Mouse (Mus musculus) heart, embryonic 15.5 days (tissue): ENCODE measurements around the gene Ciart. TPM values are rescaled to one million over a fixed set of nuclear protein-coding genes. Genes with fewer than 3 reads are reported as not detected.

ENCODE experiments used
- ATAC-seq: fragments of 200-750 bp; cut with Nextera tagmentation; replicated peaks from 2 replicates; pipeline ENCODE4 v1.8.0; 2017; ENCODE audit warnings: low read depth, moderate TSS enrichment; ENCODE audit not compliant: insufficient number of reproducible peaks, insufficient read depth, low FRiP score
- H3K27ac ChIP-seq: fragments of 300-500 bp; sonication (generic); 2 replicates; pipeline ENCODE4 v1.5.1; 2015; ENCODE audit warnings: mild to moderate bottlenecking, inconsistent platforms
- H3K27me3 ChIP-seq: fragments of 300-500 bp; sonication (generic); 2 replicates; pipeline ENCODE4 v1.6.1; 2015; ENCODE audit warnings: inconsistent platforms
- H3K36me3 ChIP-seq: fragments of 300-500 bp; sonication (generic); 2 replicates; pipeline ENCODE4 v1.6.1; 2015; ENCODE audit warnings: mild to moderate bottlenecking, inconsistent platforms
- H3K4me1 ChIP-seq: fragments of 300-500 bp; sonication (generic); replicated peaks from 2 replicates; pipeline ENCODE4 v1.6.1; 2015; ENCODE audit warnings: inconsistent platforms
- H3K4me2 ChIP-seq: fragments of 300-500 bp; sonication (generic); 2 replicates; pipeline ENCODE4 v1.6.1; 2015; ENCODE audit warnings: inconsistent platforms, mild to moderate bottlenecking, moderate library complexity
- H3K4me3 ChIP-seq: fragments of 300-500 bp; sonication (generic); 2 replicates; pipeline ENCODE4 v1.5.1; 2015; ENCODE audit warnings: mild to moderate bottlenecking, inconsistent platforms
- H3K9ac ChIP-seq: fragments of 300-500 bp; sonication (generic); 2 replicates; pipeline ENCODE4 v1.6.1; 2015; ENCODE audit warnings: mild to moderate bottlenecking, inconsistent platforms
- H3K9me3 ChIP-seq: fragments of 300-500 bp; sonication (generic); replicated peaks from 2 replicates; pipeline ENCODE4 v1.6.1; 2016; ENCODE audit warnings: inconsistent platforms
- WGBS: fragments of 180-500 bp; shearing (Covaris S2); methylation state at CpG from one replicate; pipeline ENCODE4 v1.1.7; 2015; ENCODE audit warnings: mixed read lengths; 5-methylcytosine and 5-hydroxymethylcytosine counted together
- polyA plus RNA-seq: library from polyadenylated mRNA; unstranded; fragments of >200 nt; fragmentation: Nextera tagmentation; extraction: Ambion mirVana; gene quantifications from 2 replicates; pipeline ENCODE4 v1.2.1, GENCODE M21; 2015

Gene Ciart
- polyA plus RNA-seq, 1 experiment from 2014 or later = 3.6 TPM

- Histone ChIP-seq H3K27ac (no peak overlapping the region), H3K9me3 (no peaks in the 10 kb centered on the region), H3K9ac (no peak overlapping the region), H3K4me2 (no peak overlapping the region), H3K36me3 (peaks cover 17% of the 10 kb centered on the region), H3K4me1 (peaks cover 26% of the 10 kb centered on the region), H3K4me3 (no peak overlapping the region), H3K27me3 (no peaks in the 10 kb centered on the region)
- WGBS = 79% methylated on average over 4 of the region's 4 CpGs
- ATAC-seq = no peak
Observed at GRCm38 (mm10) chr3:95887596-95887995, 5.5 kb upstream of the Ciart start.

GRCm38 (mm10) chr3:95884400-95884799 lies 2.3 kb upstream of the Ciart start:
- H3K36me3 ChIP-seq = peaks cover 17% of the 10 kb centered on the region

GRCm38 (mm10) chr3:95882816-95883425 lies 870 bp upstream of the Ciart start:
- H3K9ac ChIP-seq = peak overlapping the region; percentile 43
- H3K27ac ChIP-seq = peak overlapping the region; percentile 52
- H3K36me3 ChIP-seq = peaks cover 12% of the 10 kb centered on the region; the same call in 1 of the 2 replicates
- H3K4me1 ChIP-seq = peaks cover 17% of the 10 kb centered on the region
- no peaks in the 10 kb centered on the region for H3K27me3 ChIP-seq
- H3K4me2 ChIP-seq = peak overlapping the region; percentile 99
- H3K4me3 ChIP-seq = peak overlapping the region; percentile 56
- no peaks in the 10 kb centered on the region for H3K9me3 ChIP-seq
- no peak; the same call in 1 of the 2 replicates for ATAC-seq
- WGBS = 1% methylated on average over 24 of the region's 24 CpGs

More at GRCm38 (mm10) chr3:95884400-95884799, 2.3 kb upstream of the Ciart start:
- H3K27ac ChIP-seq = no peak overlapping the region
- H3K9me3 ChIP-seq = no peaks in the 10 kb centered on the region
- no peak overlapping the region for H3K4me3 ChIP-seq
- 79% methylated on average over 5 of the region's 5 CpGs for WGBS
- no peak for ATAC-seq
- H3K4me1 ChIP-seq = peaks cover 17% of the 10 kb centered on the region
- H3K27me3 ChIP-seq = no peaks in the 10 kb centered on the region
- H3K9ac ChIP-seq = no peak overlapping the region
- no peak overlapping the region for H3K4me2 ChIP-seq

GRCm38 (mm10) chr3:95879063-95879462 lies 3.0 kb downstream of the Ciart start:
- H3K27ac ChIP-seq = no peak overlapping the region
- H3K4me3 ChIP-seq = no peak overlapping the region
- H3K4me1 ChIP-seq = peaks cover 17% of the 10 kb centered on the region
- 85% methylated on average over 4 of the region's 4 CpGs for WGBS
- H3K9ac ChIP-seq = no peak overlapping the region
- H3K9me3 ChIP-seq = no peaks in the 10 kb centered on the region
- H3K4me2 ChIP-seq = no peak overlapping the region
- ATAC-seq = no peak
- no peaks in the 10 kb centered on the region for H3K27me3 ChIP-seq
- H3K36me3 ChIP-seq = 0 out of 2 replicates have a peak, but pooled peaks cover 1% of the 10 kb centered on the region

- peak overlapping the region; percentile 72 for H3K4me3 ChIP-seq
- H3K27me3 ChIP-seq = no peaks in the 10 kb centered on the region
- H3K27ac ChIP-seq = peak overlapping the region; percentile 95
- ATAC-seq = no peak
- peak overlapping the region; percentile 64 for H3K4me2 ChIP-seq
- peak overlapping the region; percentile 82 for H3K9ac ChIP-seq
- peaks cover 17% of the 10 kb centered on the region; the same call in 1 of the 2 replicates for H3K36me3 ChIP-seq
- H3K4me1 ChIP-seq = peaks cover 10% of the 10 kb centered on the region
- WGBS = 48% methylated on average over 7 of the region's 7 CpGs
- H3K9me3 ChIP-seq = no peaks in the 10 kb centered on the region
Observed at GRCm38 (mm10) chr3:95872048-95872447, 10.0 kb downstream of the Ciart start.

GRCm38 (mm10) chr3:95871392-95871867 lies 10.6 kb downstream of the Ciart start, which contains the start of gene Mrps21:
Gene Mrps21 (minus strand): TSS chr3:95871519.
- Histone ChIP-seq H3K36me3 (peaks cover 17% of the 10 kb centered on the region; the same call in 1 of the 2 replicates), H3K4me3 (peak within 1 kb of the TSS; percentile 72), H3K4me2 (peak within 1 kb of the TSS; percentile 64), H3K4me1 (peaks cover 10% of the 10 kb centered on the region), H3K27ac (peak within 1 kb of the TSS; percentile 95), H3K9ac (peak within 1 kb of the TSS; percentile 82), H3K27me3 (no peaks in the 10 kb centered on the region), H3K9me3 (no peaks in the 10 kb centered on the region)
- peak; percentile 94 for ATAC-seq
- under 1% methylated on average over 33 of the region's 33 CpGs for WGBS

- ATAC-seq = no peak
- peaks cover 10% of the 10 kb centered on the region for H3K4me1 ChIP-seq
- peak overlapping the region; percentile 82 for H3K9ac ChIP-seq
- H3K4me3 ChIP-seq = peak overlapping the region; percentile 72
- no peaks in the 10 kb centered on the region for H3K27me3 ChIP-seq
- H3K36me3 ChIP-seq = peaks cover 17% of the 10 kb centered on the region; the same call in 1 of the 2 replicates
- peak overlapping the region; percentile 64 for H3K4me2 ChIP-seq
- no peaks in the 10 kb centered on the region for H3K9me3 ChIP-seq
- peak overlapping the region; percentile 95 for H3K27ac ChIP-seq
- WGBS = 4% methylated on average over 15 of the region's 15 CpGs
Observed at GRCm38 (mm10) chr3:95870976-95871375, 11.1 kb downstream of the Ciart start.

GRCm38 (mm10) chr3:95867408-95867807 lies 14.6 kb downstream of the Ciart start:
- no peak overlapping the region for H3K4me3 ChIP-seq
- no peak overlapping the region for H3K27ac ChIP-seq
- H3K36me3 ChIP-seq = peaks cover 35% of the 10 kb centered on the region; the same call in 1 of the 2 replicates
- peaks cover 9% of the 10 kb centered on the region for H3K4me1 ChIP-seq
- no peak for ATAC-seq
- H3K4me2 ChIP-seq = no peak overlapping the region
- no peak overlapping the region for H3K9ac ChIP-seq
- H3K9me3 ChIP-seq = no peaks in the 10 kb centered on the region
- WGBS = 79% methylated on average over 2 of the region's 2 CpGs
- H3K27me3 ChIP-seq = no peaks in the 10 kb centered on the region

- no peak for ATAC-seq
- H3K9ac ChIP-seq = no peak overlapping the region
- H3K27me3 ChIP-seq = no peaks in the 10 kb centered on the region
- no peak overlapping the region for H3K4me3 ChIP-seq
- no peak overlapping the region for H3K4me2 ChIP-seq
- 87% methylated on average over 5 of the region's 5 CpGs for WGBS
- peaks cover 5% of the 10 kb centered on the region; the same call in 1 of the 2 replicates for H3K4me1 ChIP-seq
- H3K9me3 ChIP-seq = no peaks in the 10 kb centered on the region
- no peak overlapping the region for H3K27ac ChIP-seq
- H3K36me3 ChIP-seq = peaks cover 35% of the 10 kb centered on the region; the same call in 1 of the 2 replicates
Observed at GRCm38 (mm10) chr3:95866071-95866470, 16.0 kb downstream of the Ciart start.

GRCm38 (mm10) chr3:95865571-95865970 lies 16.5 kb downstream of the Ciart start:
- no peak overlapping the region for H3K9ac ChIP-seq
- H3K36me3 ChIP-seq = peaks cover 35% of the 10 kb centered on the region; the same call in 1 of the 2 replicates
- H3K4me1 ChIP-seq = peaks cover 3% of the 10 kb centered on the region; the same call in 1 of the 2 replicates
- no peaks in the 10 kb centered on the region for H3K9me3 ChIP-seq
- no peak for ATAC-seq
- WGBS = 90% methylated on average over 20 of the region's 20 CpGs
- H3K27ac ChIP-seq = no peak overlapping the region
- H3K4me3 ChIP-seq = no peak overlapping the region
- no peak overlapping the region for H3K4me2 ChIP-seq
- no peaks in the 10 kb centered on the region for H3K27me3 ChIP-seq

GRCm38 (mm10) chr3:95865050-95865449 lies 17.0 kb downstream of the Ciart start:
- no peak overlapping the region for H3K9ac ChIP-seq
- ATAC-seq = no peak
- 83% methylated on average over 5 of the region's 5 CpGs for WGBS
- H3K36me3 ChIP-seq = peaks cover 35% of the 10 kb centered on the region; the same call in 1 of the 2 replicates
- H3K4me3 ChIP-seq = no peak overlapping the region
- H3K27ac ChIP-seq = no peak overlapping the region
- no peaks in the 10 kb centered on the region for H3K4me1 ChIP-seq
- no peaks in the 10 kb centered on the region for H3K9me3 ChIP-seq
- no peak overlapping the region for H3K4me2 ChIP-seq
- H3K27me3 ChIP-seq = no peaks in the 10 kb centered on the region
